Mouse (Mus musculus) MEL (cell line): ENCODE measurements around the gene Atp23. TPM values are rescaled to one million over a fixed set of nuclear protein-coding genes. Genes with fewer than 3 reads are reported as not detected.

Experiments
- DNase-seq: peaks from one replicate; pipeline ENCODE4 v3.0.0; 2011; ENCODE audit warnings: low read depth, low spot score
- H3K27ac ChIP-seq: 2 replicates; pipeline ENCODE4 v1.5.1; 2012; ENCODE audit warnings: low read depth, mild to moderate bottlenecking, control low read depth, low read length, moderate library complexity; ENCODE audit not compliant: control insufficient read depth
- H3K27me3 ChIP-seq, 2 experiments: fragments of 150-350 bp in 1 of 2; sonication (generic) in 1 of 2; 2 replicates each; pipeline ENCODE4 v1.6.1; 2012; ENCODE audit warnings: low read length in 2 of 2, mild to moderate bottlenecking in 2 of 2, improper control_type of control experiment in 1 of 2, moderate library complexity in 1 of 2; ENCODE audit not compliant: insufficient read depth in 2 of 2, control insufficient read depth in 1 of 2
- H3K36me3 ChIP-seq, 2 experiments: 2 replicates each; pipeline ENCODE4 v1.6.1; 2012 to 2014; ENCODE audit warnings: low read length in 2 of 2, improper control_type of control experiment in 1 of 2, inconsistent platforms in 1 of 2, mild to moderate bottlenecking in 1 of 2; ENCODE audit not compliant: insufficient read depth in 2 of 2, control insufficient read depth in 1 of 2
- H3K4me1 ChIP-seq, 2 experiments: fragments of 150-350 bp in 1 of 2; sonication (generic) in 1 of 2; 2 replicates each; pipeline ENCODE4 v1.6.1; 2012; ENCODE audit warnings: low read length in 2 of 2, improper control_type of control experiment in 1 of 2, mild to moderate bottlenecking in 1 of 2; ENCODE audit not compliant: insufficient read depth in 2 of 2, control insufficient read depth in 1 of 2
- H3K4me3 ChIP-seq, 2 experiments: fragments of 150-350 bp in 1 of 2; sonication (generic) in 1 of 2; 2 replicates each; pipeline ENCODE4 v1.5.1; 2012; ENCODE audit warnings: low read depth in 2 of 2, low read length in 2 of 2, mild to moderate bottlenecking in 2 of 2, moderate library complexity in 2 of 2, control low read depth in 1 of 2, improper control_type of control experiment in 1 of 2; ENCODE audit not compliant: control insufficient read depth in 1 of 2, insufficient read depth in 1 of 2
- H3K79me2 ChIP-seq: 2 replicates; pipeline ENCODE4 v1.6.1; 2012; ENCODE audit warnings: mild to moderate bottlenecking, low read length, moderate library complexity; ENCODE audit not compliant: control insufficient read depth, poor library complexity, insufficient read depth
- H3K9ac ChIP-seq: 2 replicates; pipeline ENCODE4 v1.6.1; 2012; ENCODE audit warnings: low read depth, mild to moderate bottlenecking, control low read depth, low read length, moderate library complexity; ENCODE audit not compliant: control insufficient read depth, poor library complexity, severe bottlenecking
- H3K9me3 ChIP-seq: fragments of 150-350 bp; sonication (generic); replicated peaks from 2 replicates; pipeline ENCODE4 v1.6.1; 2012; ENCODE audit warnings: mild to moderate bottlenecking, low read length, improper control_type of control experiment, moderate library complexity; ENCODE audit not compliant: insufficient read depth
- CHD1 ChIP-seq: IDR thresholded peaks from 2 replicates; pipeline ENCODE4 v1.6.1; 2012; ENCODE audit warnings: low read depth, mild to moderate bottlenecking, inconsistent platforms, low read length, improper control_type of control experiment
- CHD2 ChIP-seq: IDR thresholded peaks from 2 replicates; pipeline ENCODE4 v1.6.1; 2011; ENCODE audit warnings: low read length, improper control_type of control experiment
- E2F4 ChIP-seq: IDR thresholded peaks from 2 replicates; pipeline ENCODE4 v1.6.1; 2011; ENCODE audit warnings: low read depth, low read length, improper control_type of control experiment, borderline replicate concordance
- ETS1 ChIP-seq: IDR thresholded peaks from 2 replicates; pipeline ENCODE4 v1.6.1; 2012; ENCODE audit warnings: low read depth, mild to moderate bottlenecking, inconsistent platforms, low read length, improper control_type of control experiment, moderate library complexity
- MAFK ChIP-seq: IDR thresholded peaks from 2 replicates; pipeline ENCODE4 v1.6.1; 2011; ENCODE audit warnings: low read depth, mild to moderate bottlenecking, low read length, improper control_type of control experiment, borderline replicate concordance
- MAX ChIP-seq: IDR thresholded peaks from 2 replicates; pipeline ENCODE4 v1.6.1; 2011; ENCODE audit warnings: low read length, improper control_type of control experiment
- MAZ ChIP-seq: IDR thresholded peaks from 2 replicates; pipeline ENCODE4 v1.6.1; 2012; ENCODE audit warnings: low read depth, mild to moderate bottlenecking, inconsistent platforms, low read length, improper control_type of control experiment
- MYC ChIP-seq: IDR thresholded peaks from 2 replicates; pipeline ENCODE4 v1.6.1; 2011; ENCODE audit warnings: low read depth, mild to moderate bottlenecking, low read length, improper control_type of control experiment, moderate library complexity
- POLR2A ChIP-seq, 2 experiments: IDR thresholded peaks; 2 replicates each; pipeline ENCODE4 v1.6.1; 2011 to 2012; ENCODE audit warnings: low read length in 2 of 2, mild to moderate bottlenecking in 2 of 2, control low read depth in 1 of 2, improper control_type of control experiment in 1 of 2, low read depth in 1 of 2, moderate library complexity in 1 of 2; ENCODE audit not compliant: control insufficient read depth in 1 of 2, insufficient read depth in 1 of 2, poor library complexity in 1 of 2
- POLR2AphosphoS5 ChIP-seq: IDR thresholded peaks from 2 replicates; pipeline ENCODE4 v1.6.1; 2012; ENCODE audit warnings: low read depth, borderline replicate concordance, mild to moderate bottlenecking, inconsistent platforms, low read length, moderate library complexity, mixed read lengths
- RAD21 ChIP-seq: IDR thresholded peaks from 2 replicates; pipeline ENCODE4 v1.6.1; 2011; ENCODE audit warnings: mild to moderate bottlenecking, low read depth, low read length, improper control_type of control experiment
- SMC3 ChIP-seq: IDR thresholded peaks from 2 replicates; pipeline ENCODE4 v1.6.1; 2011; ENCODE audit warnings: low read depth, low read length, improper control_type of control experiment
- TAL1 ChIP-seq: IDR thresholded peaks from 2 replicates; pipeline ENCODE4 v1.6.1; 2012; ENCODE audit warnings: mild to moderate bottlenecking, inconsistent platforms, low read length, moderate library complexity, mixed read lengths
- UBTF ChIP-seq: IDR thresholded peaks from 2 replicates; pipeline ENCODE4 v1.6.1; 2012; ENCODE audit warnings: low read depth, mild to moderate bottlenecking, inconsistent platforms, low read length, improper control_type of control experiment, moderate library complexity, borderline replicate concordance; ENCODE audit not compliant: insufficient read depth
- ZC3H11A ChIP-seq: IDR thresholded peaks from 2 replicates; pipeline ENCODE4 v1.6.1; 2012; ENCODE audit warnings: low read depth, mild to moderate bottlenecking, inconsistent platforms, low read length, improper control_type of control experiment
- ZMIZ1 ChIP-seq: IDR thresholded peaks from 2 replicates; pipeline ENCODE4 v1.6.1; 2012; ENCODE audit warnings: low read depth, mild to moderate bottlenecking, inconsistent platforms, low read length, improper control_type of control experiment, moderate library complexity
- ZNF384 ChIP-seq: IDR thresholded peaks from 2 replicates; pipeline ENCODE4 v1.6.1; 2012; ENCODE audit warnings: low read depth, mild to moderate bottlenecking, inconsistent platforms, low read length, improper control_type of control experiment
- polyA plus RNA-seq, 2 experiments: library from polyadenylated mRNA; stranded (reverse) in 1 of 2; unstranded in 1 of 2; fragments of >175 nt in 1 of 2; fragments of >200 nt in 1 of 2; gene quantifications; 2 replicates each; pipeline versions ENCODE4 v1.2.1 to v1.2.4; 2012; ENCODE audit warnings: low replicate concordance in 2 of 2, low read depth in 1 of 2; ENCODE audit not compliant: insufficient read length in 2 of 2, insufficient read depth in 1 of 2, missing spikeins in 1 of 2
- total RNA-seq: library from RNA; depleted of rRNA; stranded (reverse); fragments of 300-350 nt; gene quantifications from 2 replicates; pipeline ENCODE4 v1.2.3, GENCODE M21; 2012

Gene Atp23
- total and polyA plus RNA-seq, 3 experiments, result 23.0 to 26.1 TPM; not detected in 1

DNA sequence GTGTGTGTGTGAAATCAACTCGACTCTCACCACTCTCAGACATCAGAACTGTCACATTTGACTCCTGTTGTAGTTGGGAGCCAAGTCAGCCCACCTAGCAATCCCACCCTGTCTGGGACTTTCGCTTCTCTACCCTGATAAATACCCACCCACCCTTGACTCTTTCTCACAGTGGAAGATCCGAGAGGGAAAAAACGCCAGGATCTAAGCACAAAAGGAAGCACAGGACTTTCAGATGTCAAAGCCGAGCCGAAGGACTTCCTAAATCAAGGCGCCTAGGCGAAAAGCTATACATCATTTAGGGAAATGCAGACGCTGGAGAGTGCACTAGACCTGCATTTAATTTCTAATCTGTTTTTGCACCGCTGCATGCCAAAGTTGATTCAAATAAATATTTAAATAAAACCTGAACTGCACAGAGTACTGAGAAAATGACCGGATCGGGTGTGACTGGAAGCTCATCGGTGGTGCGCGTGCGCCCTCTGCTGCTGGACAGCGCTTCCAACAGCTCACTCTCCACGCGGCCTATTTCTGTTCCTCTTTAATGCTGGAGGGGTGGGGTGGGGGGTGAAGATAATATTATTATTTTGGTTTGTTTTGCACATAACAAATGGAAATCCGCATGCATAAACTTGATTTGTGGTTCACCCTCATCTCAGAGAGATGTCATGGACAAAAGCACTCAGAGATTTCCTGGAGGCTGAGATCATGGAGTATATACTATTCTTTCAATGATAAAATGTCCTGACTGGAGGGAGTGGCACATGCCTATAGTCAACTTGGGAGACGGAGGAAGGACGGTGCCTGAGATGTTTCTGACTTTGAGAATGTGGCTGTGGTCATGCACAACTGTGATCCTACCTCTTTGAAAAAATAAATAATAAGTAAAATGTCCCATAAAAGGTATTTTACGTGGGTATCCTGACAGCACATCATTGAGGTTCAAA is 31.5 kb downstream of the Atp23 start (continued):
- TF ChIP-seq CHD1 (no peak), SMC3 (peak; percentile 66), POLR2A (IDR thresholded peaks at IDR 0.05; ENCODE audit: control insufficient read depth in 1 of 2, insufficient read depth in 1 of 2, low read depth in 1 of 2, low read length in 2 of 2, poor library complexity in 1 of 2) (no peak), ZNF384 (no peak), POLR2AphosphoS5 (no peak), CHD2 (no peak), MAZ (no peak), MAFK (no peak), ZC3H11A (peak; percentile 13; the same call in 1 of the 2 replicates), E2F4 (no peak), ETS1 (no peak)

DNA sequence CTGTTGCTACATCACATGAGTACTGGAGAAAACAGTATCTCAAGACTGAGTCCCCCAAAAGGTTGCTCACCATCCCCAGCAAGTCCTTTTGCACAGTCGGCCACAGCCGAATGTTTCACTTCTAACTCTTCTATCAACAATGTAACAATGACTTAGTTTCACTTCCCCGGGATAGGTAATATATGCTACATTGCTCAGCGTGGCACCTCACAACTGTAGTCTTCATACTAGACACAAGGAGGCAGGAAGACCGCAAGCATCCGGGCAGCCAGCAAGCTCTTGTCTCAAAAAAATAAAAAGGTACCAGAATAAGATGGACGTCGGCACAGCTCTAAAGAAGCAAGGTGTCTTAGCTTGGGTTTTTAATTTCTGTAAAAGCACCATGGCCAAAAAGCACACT is 35.9 kb downstream of the Atp23 start:
- Histone ChIP-seq H3K27me3 (no peaks in the 10 kb centered on the region), H3K27ac (no peak overlapping the region), H3K36me3 (no peaks in the 10 kb centered on the region), H3K4me3 (no peak overlapping the region), H3K4me1 (no peaks in the 10 kb centered on the region; a peak in 1 of 4 replicates), H3K79me2 (no peaks in the 10 kb centered on the region), H3K9ac (no peak overlapping the region), H3K9me3 (no peaks in the 10 kb centered on the region)
- no peak for DNase-seq
- no peak for TF ChIP-seq UBTF
- TF ChIP-seq RAD21, result no peak
- TF ChIP-seq ZC3H11A, result no peak
- TF ChIP-seq SMC3, result no peak
- no peak for TF ChIP-seq MAX

DNA sequence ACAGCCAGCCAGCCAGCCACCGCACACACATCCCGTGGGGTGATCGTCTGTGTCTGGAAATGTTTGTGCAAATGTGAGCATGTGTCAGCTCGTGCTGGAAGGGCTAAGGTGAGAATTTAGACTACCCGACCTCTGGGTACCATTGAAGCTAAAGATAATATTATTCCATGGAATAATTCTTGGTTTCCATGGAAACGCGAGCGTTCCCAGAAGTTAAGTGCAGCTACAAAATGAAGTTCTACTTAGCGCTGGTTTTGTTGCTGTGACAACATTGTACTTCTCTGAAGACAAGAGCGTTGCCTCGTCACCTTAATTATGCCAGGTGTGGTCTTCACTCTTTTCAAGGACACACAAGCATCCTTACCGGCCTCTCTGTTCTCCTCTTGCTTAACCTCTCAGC is 39.0 kb downstream of the Atp23 start:
- Histone ChIP-seq H3K79me2 (no peaks in the 10 kb centered on the region), H3K9ac (no peak overlapping the region)
- TF ChIP-seq RAD21 (no peak), ZMIZ1 (no peak), MYC (no peak), TAL1 (no peak)
- TF ChIP-seq, all 39 proteins: peak for 0
- Histone ChIP-seq H3K4me1 (no peaks in the 10 kb centered on the region), H3K9me3 (no peaks in the 10 kb centered on the region), H3K27me3 (no peaks in the 10 kb centered on the region), H3K27ac (no peak overlapping the region), H3K4me3 (no peak overlapping the region), H3K36me3 (no peaks in the 10 kb centered on the region)
- DNase-seq, result no peak
